Mouse (Mus musculus): ENCODE measurements around the gene Pih1d3.

Gene Pih1d3

GRCm38 (mm10) chr1:31222564-31222963, at the start of gene Pih1d3, which contains the start of gene 4931428L18Rik:
Gene Pih1d3, plus strand, starts transcription at chr1:31222838.
Gene 4931428L18Rik, minus strand, starts transcription at chr1:31222684.
- DNase-seq (ENCODE audit: low spot score), result no peak

GRCm38 (mm10) chr1:31175401-31175800, 47.2 kb upstream of the Pih1d3 start:
- DNase-seq (ENCODE audit: low spot score), result no peak

- DNase-seq (ENCODE audit: low spot score), result no peak
Measured at GRCm38 (mm10) chr1:31176101-31176500, 46.5 kb upstream of the Pih1d3 start, which contains the start of gene Lgsn. Gene Lgsn, plus strand, starts transcription at chr1:31176401.

GRCm38 (mm10) chr1:31178264-31178663, 44.4 kb upstream of the Pih1d3 start:
- DNase-seq (ENCODE audit: low spot score), result no peak

- no peak for DNase-seq (ENCODE audit: low spot score)
Measured at GRCm38 (mm10) chr1:31190237-31190866, 32.3 kb upstream of the Pih1d3 start.

- no peak for DNase-seq (ENCODE audit: low spot score)
Measured at GRCm38 (mm10) chr1:31195633-31196032, 27.0 kb upstream of the Pih1d3 start.

- no peak for DNase-seq (ENCODE audit: low spot score)
Measured at GRCm38 (mm10) chr1:31196959-31197358, 25.7 kb upstream of the Pih1d3 start.

GRCm38 (mm10) chr1:31203771-31204170, 18.9 kb upstream of the Pih1d3 start:
- DNase-seq (ENCODE audit: low spot score), result no peak

GRCm38 (mm10) chr1:31205346-31205745, 17.3 kb upstream of the Pih1d3 start:
- DNase-seq (ENCODE audit: low spot score), result no peak

GRCm38 (mm10) chr1:31205770-31206169, 16.9 kb upstream of the Pih1d3 start:
- no peak for DNase-seq (ENCODE audit: low spot score)

GRCm38 (mm10) chr1:31210144-31210543, 12.5 kb upstream of the Pih1d3 start:
- DNase-seq (ENCODE audit: low spot score), result peak; percentile 29

GRCm38 (mm10) chr1:31214831-31215230, 7.8 kb upstream of the Pih1d3 start:
- DNase-seq (ENCODE audit: low spot score), result no peak

- DNase-seq (ENCODE audit: low spot score), result no peak
Measured at GRCm38 (mm10) chr1:31220599-31221250, 1.9 kb upstream of the Pih1d3 start.

- DNase-seq (ENCODE audit: low spot score), result no peak
Measured at GRCm38 (mm10) chr1:31233319-31234036, 10.8 kb downstream of the Pih1d3 start.

GRCm38 (mm10) chr1:31260218-31260923, 37.7 kb downstream of the Pih1d3 start:
- no peak for DNase-seq (ENCODE audit: low spot score)
